Mouse (Mus musculus): ENCODE measurements around the gene Hopx. TPM values are rescaled to one million over a fixed set of nuclear protein-coding genes. Genes with fewer than 3 reads are reported as not detected.

Gene Hopx
- polyA plus RNA-seq, 1 experiment from 2014 or later = 0.37 TPM

DNA sequence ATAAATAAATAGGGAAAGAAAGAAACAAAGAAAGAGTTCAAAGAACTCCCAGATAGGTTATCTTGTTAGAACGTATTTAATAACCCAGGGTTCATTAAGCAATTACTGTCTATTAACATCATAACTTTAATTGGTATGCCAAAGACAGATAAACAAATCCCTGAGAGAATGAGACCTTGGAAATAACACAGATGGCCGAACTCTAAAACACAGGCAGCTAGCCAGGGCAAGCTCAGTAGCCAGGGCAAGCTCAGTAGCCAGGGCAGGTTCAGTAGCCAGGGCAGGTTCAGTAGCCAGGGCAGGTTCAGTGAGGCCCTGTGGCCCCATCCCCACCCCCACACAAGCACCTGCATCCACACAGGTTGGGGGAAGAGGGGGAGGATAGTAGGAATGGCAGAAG is 2.9 kb downstream of the Hopx start:
- Histone ChIP-seq H3K9ac (ENCODE audit: low read length) (no peak overlapping the region), H3K4me3 (ENCODE audit: low read depth, low read length) (no peak overlapping the region), H3K36me3 (ENCODE audit: control insufficient read depth, insufficient read depth, low read length) (no peaks in the 10 kb centered on the region), H3K4me2 (no peak overlapping the region), H3K27ac (ENCODE audit: low read depth, low read length) (no peak overlapping the region), H3K4me1 (ENCODE audit: control insufficient read depth, insufficient read depth, low read length) (no peaks in the 10 kb centered on the region), H3K9me3 (ENCODE audit: control insufficient read depth, low read length) (no peaks in the 10 kb centered on the region), H3K27me3 (ENCODE audit: control insufficient read depth, insufficient read depth, low read length) (peaks cover 36% of the 10 kb centered on the region)
- no peak for ATAC-seq (ENCODE audit: low FRiP score)
- no peak for DNase-seq (ENCODE audit: low spot score, missing footprints)
- 78% methylated on average over 2 of the region's 2 CpGs for WGBS

DNA sequence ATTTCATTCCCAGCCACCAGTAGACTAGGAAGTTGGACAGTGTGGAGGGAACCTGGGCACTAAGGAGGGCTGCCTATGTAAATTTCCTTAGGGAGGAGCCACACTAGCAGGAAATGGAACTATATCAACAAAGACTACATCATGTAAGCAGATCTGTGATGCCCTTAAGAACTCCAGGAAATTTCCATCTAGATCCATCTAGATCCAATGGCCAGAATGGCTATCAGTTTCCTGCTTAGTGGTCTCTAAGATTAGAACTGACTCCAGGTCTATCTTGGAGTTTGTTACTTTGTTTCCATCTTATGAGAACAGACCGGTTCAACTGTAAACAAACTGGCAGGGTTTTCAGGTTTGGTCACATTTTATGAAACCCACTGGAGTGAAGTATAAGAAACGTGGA is 5.1 kb downstream of the Hopx start:
- Histone ChIP-seq H3K9me3 (ENCODE audit: control insufficient read depth, low read length) (no peaks in the 10 kb centered on the region), H3K4me1 (ENCODE audit: control insufficient read depth, insufficient read depth, low read length) (peaks cover 5% of the 10 kb centered on the region; the same call in 1 of the 2 replicates), H3K4me3 (ENCODE audit: low read depth, low read length) (no peak overlapping the region), H3K27me3 (ENCODE audit: control insufficient read depth, insufficient read depth, low read length) (peaks cover 13% of the 10 kb centered on the region), H3K27ac (ENCODE audit: low read depth, low read length) (no peak overlapping the region), H3K4me2 (no peak overlapping the region), H3K9ac (ENCODE audit: low read length) (no peak overlapping the region), H3K36me3 (ENCODE audit: control insufficient read depth, insufficient read depth, low read length) (no peaks in the 10 kb centered on the region)
- WGBS = 89% methylated on average over 2 of the region's 2 CpGs
- no peak for DNase-seq (ENCODE audit: low spot score, missing footprints)
- ATAC-seq (ENCODE audit: low FRiP score) = no peak

DNA sequence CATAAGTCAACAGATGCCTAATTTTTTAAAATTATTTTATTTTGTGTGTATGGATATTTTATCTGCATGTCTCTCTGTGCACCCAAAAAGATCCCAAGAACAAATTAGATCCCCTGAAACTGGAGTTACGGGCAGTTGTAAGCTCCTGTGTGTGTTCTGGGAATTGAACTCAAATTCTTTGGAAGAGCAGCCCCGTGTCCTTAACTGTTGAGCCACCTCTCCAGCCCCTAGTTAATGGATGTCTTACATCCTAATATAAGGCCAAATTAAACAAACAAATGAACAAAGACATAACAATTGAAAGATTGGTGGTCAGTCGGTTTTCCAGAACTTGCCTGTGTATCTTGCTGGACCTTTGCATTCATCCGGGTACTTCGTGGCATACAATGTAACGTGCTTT is 6.1 kb downstream of the Hopx start:
- H3K4me2 ChIP-seq = no peak overlapping the region
- no peak overlapping the region for H3K27ac ChIP-seq (ENCODE audit: low read depth, low read length)
- H3K9me3 ChIP-seq (ENCODE audit: control insufficient read depth, low read length) = no peaks in the 10 kb centered on the region
- H3K36me3 ChIP-seq (ENCODE audit: control insufficient read depth, insufficient read depth, low read length) = no peaks in the 10 kb centered on the region
- 93% methylated on average over 6 of the region's 6 CpGs for WGBS
- H3K9ac ChIP-seq (ENCODE audit: low read length) = no peak overlapping the region
- H3K4me1 ChIP-seq (ENCODE audit: control insufficient read depth, insufficient read depth, low read length) = peaks cover 8% of the 10 kb centered on the region; the same call in 1 of the 2 replicates
- H3K4me3 ChIP-seq (ENCODE audit: low read depth, low read length) = no peak overlapping the region
- peaks cover 5% of the 10 kb centered on the region; the same call in 1 of the 2 replicates for H3K27me3 ChIP-seq (ENCODE audit: control insufficient read depth, insufficient read depth, low read length)
- ATAC-seq (ENCODE audit: low FRiP score) = no peak
- DNase-seq (ENCODE audit: low spot score, missing footprints) = no peak

DNA sequence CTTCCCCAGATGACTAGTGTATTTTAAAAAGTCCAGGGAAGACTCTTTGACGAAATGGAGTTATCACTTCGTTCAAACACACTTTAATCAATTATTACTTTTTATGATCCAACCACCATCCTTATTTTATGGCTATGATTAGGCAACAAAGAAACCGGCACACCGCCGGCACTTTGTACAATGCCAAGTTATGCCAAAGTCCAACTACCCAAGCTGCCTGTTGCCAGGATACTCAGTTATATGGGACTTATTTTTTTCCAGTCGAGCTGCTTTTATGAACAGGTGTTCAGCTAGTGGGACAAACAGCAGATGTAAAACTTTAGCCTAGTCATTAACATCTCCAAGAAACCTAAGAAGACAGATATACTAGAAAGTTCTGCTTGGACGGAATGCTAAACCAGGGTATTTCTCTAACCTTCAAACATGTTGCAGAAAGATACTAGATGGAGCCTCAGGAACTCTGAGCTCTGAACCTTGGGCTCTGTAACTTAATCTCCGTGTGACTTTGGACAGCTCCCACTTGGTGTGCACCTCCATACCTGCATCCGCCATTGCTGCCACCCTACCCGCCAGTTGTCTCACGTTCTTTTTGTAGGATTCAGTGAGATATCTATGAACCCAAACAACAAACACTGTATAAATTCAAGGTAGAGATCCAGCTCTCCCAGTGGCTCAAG is 7.6 kb downstream of the Hopx start:
- no peak overlapping the region for H3K4me3 ChIP-seq (ENCODE audit: low read depth, low read length)
- H3K9me3 ChIP-seq (ENCODE audit: control insufficient read depth, low read length) = no peaks in the 10 kb centered on the region
- H3K27ac ChIP-seq (ENCODE audit: low read depth, low read length) = no peak overlapping the region
- peaks cover 4% of the 10 kb centered on the region; the same call in 1 of the 2 replicates for H3K27me3 ChIP-seq (ENCODE audit: control insufficient read depth, insufficient read depth, low read length)
- ATAC-seq (ENCODE audit: low FRiP score) = no peak
- no peak overlapping the region for H3K9ac ChIP-seq (ENCODE audit: low read length)
- H3K36me3 ChIP-seq (ENCODE audit: control insufficient read depth, insufficient read depth, low read length) = no peaks in the 10 kb centered on the region
- WGBS = 89% methylated on average over 11 of the region's 11 CpGs
- DNase-seq (ENCODE audit: low spot score, missing footprints) = no peak
- H3K4me2 ChIP-seq = no peak overlapping the region
- peaks cover 8% of the 10 kb centered on the region; the same call in 1 of the 2 replicates for H3K4me1 ChIP-seq (ENCODE audit: control insufficient read depth, insufficient read depth, low read length)

DNA sequence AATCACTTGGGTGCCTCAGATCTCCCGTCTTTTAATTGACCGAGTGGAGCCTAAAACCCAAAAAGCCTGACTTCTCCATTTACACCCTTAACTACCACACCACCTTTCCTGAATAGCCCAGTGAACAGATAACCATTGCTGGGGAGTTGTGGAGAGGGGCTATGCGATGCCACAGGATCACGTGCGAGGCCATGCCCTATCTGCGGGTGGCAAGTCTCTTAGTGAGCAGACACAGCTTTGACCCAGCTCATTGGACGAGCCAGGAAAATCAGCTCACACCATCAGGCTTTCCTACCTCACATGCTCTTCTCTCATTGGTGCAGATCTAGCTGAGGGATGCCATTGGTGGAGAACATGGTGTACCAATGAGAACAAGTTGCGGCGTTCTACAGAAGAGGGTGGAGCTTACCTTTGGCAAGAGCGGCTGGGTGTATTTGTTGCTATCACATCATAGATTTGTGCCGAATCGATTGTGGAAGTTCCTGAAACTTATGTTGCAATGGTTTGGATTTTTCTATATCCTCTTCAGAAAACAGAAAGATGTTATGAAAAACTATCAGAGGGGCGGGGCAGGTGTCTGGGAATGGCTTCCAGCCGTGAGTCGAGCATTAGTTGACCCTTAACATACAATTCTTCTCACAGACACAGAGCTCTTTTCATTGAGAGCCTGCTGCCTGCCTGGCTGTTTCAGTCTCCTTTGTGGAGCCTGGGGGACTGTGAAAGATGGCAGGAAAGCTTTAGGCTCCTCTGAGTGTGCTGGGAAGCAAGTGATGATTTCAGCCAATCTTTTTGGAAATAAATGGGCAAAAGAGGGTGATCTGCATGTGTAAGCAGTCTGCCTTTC is 12.2 kb downstream of the Hopx start:
- WGBS = 78% methylated on average over 15 of the region's 15 CpGs
- DNase-seq (ENCODE audit: low spot score, missing footprints) (no peak), ATAC-seq (ENCODE audit: low FRiP score) (0 out of 2 replicates have a peak, but pooled peaks have one; percentile 50)
- Histone ChIP-seq H3K4me2 (no peak overlapping the region), H3K4me3 (ENCODE audit: low read depth, low read length) (no peak overlapping the region), H3K36me3 (ENCODE audit: control insufficient read depth, insufficient read depth, low read length) (no peaks in the 10 kb centered on the region), H3K9me3 (ENCODE audit: control insufficient read depth, low read length) (no peaks in the 10 kb centered on the region), H3K27ac (ENCODE audit: low read depth, low read length) (no peak overlapping the region), H3K4me1 (ENCODE audit: control insufficient read depth, insufficient read depth, low read length) (peaks cover 8% of the 10 kb centered on the region; the same call in 1 of the 2 replicates), H3K9ac (ENCODE audit: low read length) (no peak overlapping the region), H3K27me3 (ENCODE audit: control insufficient read depth, insufficient read depth, low read length) (no peaks in the 10 kb centered on the region; the same call in 1 of the 2 replicates)

DNA sequence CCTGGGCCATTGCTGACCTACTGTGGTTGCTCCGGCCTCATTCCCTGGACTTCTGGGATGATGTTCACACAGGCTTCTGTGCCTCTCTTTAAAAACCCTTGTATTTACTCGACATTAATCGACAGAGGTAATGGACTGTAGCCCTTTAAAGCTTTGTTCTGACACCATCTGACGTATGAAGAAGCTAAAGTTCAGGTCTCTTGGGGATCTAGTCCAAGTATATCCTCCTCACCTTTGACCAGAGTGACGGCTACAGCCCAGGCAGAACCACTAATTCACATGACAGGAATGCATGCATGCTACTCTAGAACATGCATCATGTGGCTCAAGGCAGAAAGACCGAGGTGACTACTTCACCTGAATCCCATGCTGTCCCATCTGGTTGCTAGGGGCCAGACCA is 14.2 kb downstream of the Hopx start:
- peaks cover 8% of the 10 kb centered on the region; the same call in 1 of the 2 replicates for H3K4me1 ChIP-seq (ENCODE audit: control insufficient read depth, insufficient read depth, low read length)
- no peak overlapping the region for H3K4me3 ChIP-seq (ENCODE audit: low read depth, low read length)
- DNase-seq (ENCODE audit: low spot score, missing footprints) (no peak), ATAC-seq (ENCODE audit: low FRiP score) (no peak)
- 89% methylated on average over 6 of the region's 6 CpGs for WGBS
- no peak overlapping the region for H3K9ac ChIP-seq (ENCODE audit: low read length)
- peaks cover 11% of the 10 kb centered on the region for H3K27me3 ChIP-seq (ENCODE audit: control insufficient read depth, insufficient read depth, low read length)
- no peak overlapping the region for H3K27ac ChIP-seq (ENCODE audit: low read depth, low read length)
- no peaks in the 10 kb centered on the region for H3K36me3 ChIP-seq (ENCODE audit: control insufficient read depth, insufficient read depth, low read length)
- no peaks in the 10 kb centered on the region for H3K9me3 ChIP-seq (ENCODE audit: control insufficient read depth, low read length)
- no peak overlapping the region for H3K4me2 ChIP-seq

DNA sequence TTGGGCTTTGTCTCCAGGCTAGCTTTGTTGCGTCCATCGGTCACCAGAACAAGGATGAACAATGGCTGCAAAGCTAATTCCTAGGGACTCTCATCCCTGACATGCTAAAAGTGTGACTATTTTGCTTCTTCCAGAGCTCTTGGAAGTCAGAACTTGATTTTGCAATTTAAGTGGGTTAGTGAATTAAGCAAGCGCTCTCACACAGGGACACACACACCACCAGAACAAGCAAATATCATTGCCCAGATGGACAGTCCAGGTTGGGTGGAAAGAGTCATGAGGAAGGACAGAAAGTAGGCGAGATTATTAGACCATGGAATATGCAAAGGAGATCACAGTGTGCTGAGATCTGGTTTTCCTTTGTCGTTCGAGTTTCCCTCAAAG is 14.9 kb downstream of the Hopx start:
- H3K9ac ChIP-seq (ENCODE audit: low read length) = no peak overlapping the region
- peaks cover 16% of the 10 kb centered on the region for H3K27me3 ChIP-seq (ENCODE audit: control insufficient read depth, insufficient read depth, low read length)
- H3K9me3 ChIP-seq (ENCODE audit: control insufficient read depth, low read length) = no peaks in the 10 kb centered on the region
- no peak for ATAC-seq (ENCODE audit: low FRiP score)
- peaks cover 5% of the 10 kb centered on the region for H3K4me1 ChIP-seq (ENCODE audit: control insufficient read depth, insufficient read depth, low read length)
- no peak for DNase-seq (ENCODE audit: low spot score, missing footprints)
- WGBS = 83% methylated on average over 6 of the region's 6 CpGs
- H3K36me3 ChIP-seq (ENCODE audit: control insufficient read depth, insufficient read depth, low read length) = no peaks in the 10 kb centered on the region
- H3K4me2 ChIP-seq = no peak overlapping the region
- H3K27ac ChIP-seq (ENCODE audit: low read depth, low read length) = no peak overlapping the region
- H3K4me3 ChIP-seq (ENCODE audit: low read depth, low read length) = no peak overlapping the region

DNA sequence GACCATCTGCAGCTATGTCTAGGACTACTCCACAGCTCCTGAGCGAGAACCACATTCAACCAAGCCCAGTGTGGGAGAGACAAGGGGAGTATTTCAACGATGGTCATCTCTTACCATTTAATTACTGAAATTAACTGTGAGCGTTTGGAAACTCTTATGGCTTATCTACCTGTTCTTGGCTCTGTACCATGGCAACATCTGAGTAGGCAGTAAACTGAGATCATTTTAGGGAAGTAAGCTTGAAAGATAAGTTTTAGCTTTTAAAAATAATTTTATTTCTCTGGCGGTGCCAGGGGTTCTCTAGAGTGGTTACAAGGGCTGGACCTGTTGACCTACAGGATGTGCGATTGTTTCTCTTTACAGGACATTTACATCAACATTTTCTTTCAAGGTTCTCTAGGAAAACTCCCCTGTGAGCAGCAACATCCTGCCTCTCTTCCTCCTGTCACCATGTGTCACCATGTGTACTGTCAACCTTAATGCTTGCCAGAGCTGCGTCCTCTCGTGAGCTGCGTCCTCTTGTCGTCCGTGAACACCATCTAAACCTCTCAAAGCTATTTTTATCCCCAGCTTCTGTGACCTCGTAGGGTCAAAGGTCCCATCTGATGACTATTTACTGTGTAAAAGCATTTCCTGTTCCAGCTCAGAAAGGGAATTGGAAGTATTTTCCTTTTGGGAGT is 15.5 kb downstream of the Hopx start:
- Histone ChIP-seq H3K4me1 (ENCODE audit: control insufficient read depth, insufficient read depth, low read length) (peaks cover 2% of the 10 kb centered on the region; the same call in 1 of the 2 replicates), H3K4me2 (no peak overlapping the region), H3K9ac (ENCODE audit: low read length) (no peak overlapping the region), H3K27ac (ENCODE audit: low read depth, low read length) (no peak overlapping the region), H3K9me3 (ENCODE audit: control insufficient read depth, low read length) (no peaks in the 10 kb centered on the region), H3K4me3 (ENCODE audit: low read depth, low read length) (no peak overlapping the region), H3K36me3 (ENCODE audit: control insufficient read depth, insufficient read depth, low read length) (no peaks in the 10 kb centered on the region), H3K27me3 (ENCODE audit: control insufficient read depth, insufficient read depth, low read length) (peaks cover 21% of the 10 kb centered on the region)
- ATAC-seq (ENCODE audit: low FRiP score) = no peak
- DNase-seq (ENCODE audit: low spot score, missing footprints) = no peak
- 73% methylated on average over 11 of the region's 11 CpGs for WGBS

DNA sequence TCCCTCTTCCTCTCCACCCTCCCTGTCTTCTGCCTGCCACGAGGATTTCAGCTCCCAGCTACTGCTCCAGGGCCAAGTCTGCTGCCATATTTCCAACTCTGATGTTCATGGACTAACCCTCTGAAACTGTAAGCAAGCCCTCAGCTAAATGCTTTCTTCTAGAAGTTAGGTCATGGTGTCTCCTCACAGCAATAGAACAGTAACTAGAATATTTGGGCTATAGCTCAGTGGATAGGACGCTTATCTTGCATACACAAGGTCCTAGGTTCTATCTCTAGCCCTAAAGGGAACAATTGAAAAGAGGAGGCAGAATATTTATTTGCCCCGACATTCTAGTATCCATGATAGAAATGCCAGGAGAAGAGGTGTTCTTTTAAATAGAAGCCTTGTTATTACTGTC is 16.0 kb downstream of the Hopx start:
- H3K36me3 ChIP-seq (ENCODE audit: control insufficient read depth, insufficient read depth, low read length) = no peaks in the 10 kb centered on the region
- H3K4me2 ChIP-seq = no peak overlapping the region
- ATAC-seq (ENCODE audit: low FRiP score) (no peak), DNase-seq (ENCODE audit: low spot score, missing footprints) (no peak)
- peaks cover 6% of the 10 kb centered on the region; the same call in 1 of the 2 replicates for H3K4me1 ChIP-seq (ENCODE audit: control insufficient read depth, insufficient read depth, low read length)
- H3K4me3 ChIP-seq (ENCODE audit: low read depth, low read length) = no peak overlapping the region
- no peaks in the 10 kb centered on the region for H3K9me3 ChIP-seq (ENCODE audit: control insufficient read depth, low read length)
- peaks cover 25% of the 10 kb centered on the region for H3K27me3 ChIP-seq (ENCODE audit: control insufficient read depth, insufficient read depth, low read length)
- H3K9ac ChIP-seq (ENCODE audit: low read length) = no peak overlapping the region
- 81% methylated on average over 3 of the region's 3 CpGs for WGBS
- no peak overlapping the region for H3K27ac ChIP-seq (ENCODE audit: low read depth, low read length)

Measured in midbrain, embryonic 11.5 days (tissue).